Mouse (Mus musculus) intestine, embryonic 16.5 days (tissue): ENCODE measurements around the gene Gpr31b. TPM values are rescaled to one million over a fixed set of nuclear protein-coding genes. Genes with fewer than 3 reads are reported as not detected.

Experiments used
- polyA plus RNA-seq: library from polyadenylated mRNA; unstranded; fragments of >200 nt; fragmentation: Nextera tagmentation; extraction: Ambion mirVana; gene quantifications from 2 replicates; pipeline ENCODE4 v1.2.1, GENCODE M21; 2015

Gpr31b gene
- polyA plus RNA-seq, 1 experiment from 2014 or later: not detected

Other genes with a start within 250 kb of the Gpr31b start
- 0.28 and 0.78 TPM in 2 replicates for gene Mas1, start 184.2 kb downstream of the Gpr31b start, polyA plus RNA-seq
- gene Mrgprh, start 176.3 kb downstream of the Gpr31b start, polyA plus RNA-seq: not detected in 2 replicates
- gene Pnldc1, start 142.1 kb downstream of the Gpr31b start, polyA plus RNA-seq: 0.53 and 1.1 TPM in 2 replicates
- gene Tcp1, start 136.6 kb downstream of the Gpr31b start, polyA plus RNA-seq: 307 and 348 TPM in 2 replicates
- gene Mrpl18, start 136.0 kb downstream of the Gpr31b start, polyA plus RNA-seq: 159 and 183 TPM in 2 replicates
- gene Acat3, start 111.7 kb downstream of the Gpr31b start, polyA plus RNA-seq: 0.91 and 0.99 TPM in 2 replicates
- 253 and 259 TPM in 2 replicates for gene Acat2, start 91.5 kb downstream of the Gpr31b start, polyA plus RNA-seq
- 86.6 and 96.8 TPM in 2 replicates for gene Wtap, start 58.1 kb downstream of the Gpr31b start, polyA plus RNA-seq
- 191 and 196 TPM in 2 replicates for gene Sod2, start 45.5 kb downstream of the Gpr31b start, polyA plus RNA-seq
- 0.16 and 0.21 TPM in 2 replicates for gene Tcp10b, start 8.8 kb upstream of the Gpr31b start, polyA plus RNA-seq
- gene Unc93a, start 79.5 kb upstream of the Gpr31b start, polyA plus RNA-seq: not detected in 2 replicates
- gene Smok2a, start 168.9 kb upstream of the Gpr31b start, polyA plus RNA-seq: not detected in 2 replicates
- gene Smok2b, start 178.0 kb upstream of the Gpr31b start, polyA plus RNA-seq: not detected in 2 replicates